Mouse (Mus musculus) testis, adult 2 months (tissue): ENCODE measurements around the gene Krt13.

Experiments used
- CTCF ChIP-seq: fragments of 200-500 bp; IDR thresholded peaks from 2 replicates; pipeline ENCODE4 v1.5.1; 2012; ENCODE audit warnings: low read depth, mild to moderate bottlenecking, inconsistent platforms, low read length, moderate library complexity; ENCODE audit not compliant: control insufficient read depth, insufficient read depth, insufficient replicate concordance
- POLR2A ChIP-seq: fragments of 200-500 bp; IDR thresholded peaks from 2 replicates; pipeline ENCODE4 v1.6.1; 2012; ENCODE audit warnings: low read depth, mild to moderate bottlenecking, inconsistent platforms, low read length, moderate library complexity; ENCODE audit not compliant: control insufficient read depth

- no peak for TF ChIP-seq CTCF
- TF ChIP-seq POLR2A: no peak
Measured at GRCm38 (mm10) chr11:100157331-100157730, 36.0 kb upstream of the Krt13 start.
